Mouse (Mus musculus): ENCODE data around the gene Ankfy1. TPM values are rescaled to one million over a fixed set of nuclear protein-coding genes. Genes with fewer than 3 reads are reported as not detected.
"Not testable (repeated sequence)": the region's sequence is repeated elsewhere in the genome, so short reads cannot be mapped to it uniquely, and the experiment has no call there.

The Ankfy1 gene
- total RNA-seq, 4 experiments from 2014 or later: 48.9 to 63.3 (median 55.8) TPM

- no peak for DNase-seq
These were observed 33.4 kb downstream of the Ankfy1 start for GRCm38 (mm10) chr11:72723165-72723564.

- DNase-seq: no peak
These were observed 34.1 kb downstream of the Ankfy1 start for GRCm38 (mm10) chr11:72723871-72724270.

GRCm38 (mm10) chr11:72726023-72726422 lies 36.2 kb downstream of the Ankfy1 start:
- no peak for DNase-seq

- DNase-seq: no peak
These were observed 43.9 kb downstream of the Ankfy1 start for GRCm38 (mm10) chr11:72733736-72734135.

GRCm38 (mm10) chr11:72734840-72735518 lies 45.2 kb downstream of the Ankfy1 start:
- DNase-seq: no peak

- DNase-seq: no peak
These were observed 45.7 kb downstream of the Ankfy1 start for GRCm38 (mm10) chr11:72735519-72735860.

GRCm38 (mm10) chr11:72736320-72736719 lies 46.5 kb downstream of the Ankfy1 start:
- no peak for DNase-seq

GRCm38 (mm10) chr11:72737517-72737916 lies 47.7 kb downstream of the Ankfy1 start:
- not testable (repeated sequence) for DNase-seq

GRCm38 (mm10) chr11:72739048-72739447 lies 49.2 kb downstream of the Ankfy1 start:
- no peak for DNase-seq

- DNase-seq: peak; percentile 52
These were observed 62.1 kb downstream of the Ankfy1 start for GRCm38 (mm10) chr11:72751956-72752355.

- DNase-seq: no peak
These were observed 68.5 kb downstream of the Ankfy1 start for GRCm38 (mm10) chr11:72758316-72758715.

GRCm38 (mm10) chr11:72759581-72759980 lies 69.8 kb downstream of the Ankfy1 start:
- no peak for DNase-seq

GRCm38 (mm10) chr11:72760781-72761180 lies 71.0 kb downstream of the Ankfy1 start:
- DNase-seq: no peak

GRCm38 (mm10) chr11:72764270-72764669 lies 74.5 kb downstream of the Ankfy1 start:
- no peak for DNase-seq

GRCm38 (mm10) chr11:72767716-72768115 lies 77.9 kb downstream of the Ankfy1 start:
- peak; percentile 49 for DNase-seq

GRCm38 (mm10) chr11:72769061-72769460 lies 79.3 kb downstream of the Ankfy1 start:
- DNase-seq: no peak

GRCm38 (mm10) chr11:72770324-72770723 lies 80.5 kb downstream of the Ankfy1 start:
- no peak for DNase-seq

GRCm38 (mm10) chr11:72770816-72771215 lies 81.0 kb downstream of the Ankfy1 start:
- no peak for DNase-seq

GRCm38 (mm10) chr11:72771461-72771860 lies 81.7 kb downstream of the Ankfy1 start:
- no peak for DNase-seq

- not testable (repeated sequence) for DNase-seq
These were observed 82.8 kb downstream of the Ankfy1 start for GRCm38 (mm10) chr11:72772611-72773010.

GRCm38 (mm10) chr11:72778957-72779356 lies 89.2 kb downstream of the Ankfy1 start:
- no peak for DNase-seq

GRCm38 (mm10) chr11:72782103-72782502 lies 92.3 kb downstream of the Ankfy1 start:
- no peak for DNase-seq

- no peak for DNase-seq
These were observed 92.7 kb downstream of the Ankfy1 start for GRCm38 (mm10) chr11:72782503-72782902.

- no peak for DNase-seq
These were observed 102.2 kb downstream of the Ankfy1 start for GRCm38 (mm10) chr11:72792033-72792432.

- no peak for DNase-seq
These were observed 105.3 kb downstream of the Ankfy1 start for GRCm38 (mm10) chr11:72795149-72795454.

Data from adrenal gland, adult 8-10 months (tissue).